Mouse (Mus musculus) neural tube, embryonic 12.5 days (tissue): Measurements from ENCODE around the gene Cerk. TPM values are rescaled to one million over a fixed set of nuclear protein-coding genes. Genes with fewer than 3 reads are reported as not detected.

ENCODE experiments used
- ATAC-seq: fragments of 200-750 bp; cut with Nextera tagmentation; 2 replicates; pipeline ENCODE4 v1.8.0; 2017; ENCODE audit warnings: low read depth, mild to moderate bottlenecking, moderate TSS enrichment, moderate library complexity; ENCODE audit not compliant: low FRiP score
- H3K27ac ChIP-seq: fragments of 300-500 bp; sonication (generic); 2 replicates; pipeline ENCODE4 v1.5.1; 2016
- H3K27me3 ChIP-seq: fragments of 300-500 bp; sonication (generic); replicated peaks from 2 replicates; pipeline ENCODE4 v1.6.1; 2016; ENCODE audit warnings: mild to moderate bottlenecking
- H3K36me3 ChIP-seq: fragments of 300-500 bp; sonication (generic); 2 replicates; pipeline ENCODE4 v1.6.1; 2016; ENCODE audit warnings: mild to moderate bottlenecking
- H3K4me1 ChIP-seq: fragments of 300-500 bp; sonication (generic); 2 replicates; pipeline ENCODE4 v1.6.1; 2016
- H3K4me2 ChIP-seq: fragments of 300-500 bp; sonication (generic); replicated peaks from 2 replicates; pipeline ENCODE4 v1.6.1; 2016; ENCODE audit warnings: mild to moderate bottlenecking
- H3K4me3 ChIP-seq: fragments of 300-500 bp; sonication (generic); 2 replicates; pipeline ENCODE4 v1.5.1; 2016
- H3K9ac ChIP-seq: fragments of 300-500 bp; sonication (generic); 2 replicates; pipeline ENCODE4 v1.6.1; 2016; ENCODE audit warnings: mild to moderate bottlenecking
- H3K9me3 ChIP-seq: fragments of 300-500 bp; sonication (generic); 2 replicates; pipeline ENCODE4 v1.6.1; 2016; ENCODE audit warnings: mild to moderate bottlenecking
- WGBS: fragments of 180-500 bp; shearing (Covaris S2); methylation state at CpG from one replicate; pipeline ENCODE4 v1.1.7; 2016; 5-methylcytosine and 5-hydroxymethylcytosine counted together
- polyA plus RNA-seq: library from polyadenylated mRNA; unstranded; fragments of >200 nt; fragmentation: Nextera tagmentation; extraction: Ambion mirVana; gene quantifications from 2 replicates; pipeline ENCODE4 v1.2.1, GENCODE M21; 2016

Cerk gene
- polyA plus RNA-seq, 1 experiment from 2014 or later: 33.4 TPM

DNA sequence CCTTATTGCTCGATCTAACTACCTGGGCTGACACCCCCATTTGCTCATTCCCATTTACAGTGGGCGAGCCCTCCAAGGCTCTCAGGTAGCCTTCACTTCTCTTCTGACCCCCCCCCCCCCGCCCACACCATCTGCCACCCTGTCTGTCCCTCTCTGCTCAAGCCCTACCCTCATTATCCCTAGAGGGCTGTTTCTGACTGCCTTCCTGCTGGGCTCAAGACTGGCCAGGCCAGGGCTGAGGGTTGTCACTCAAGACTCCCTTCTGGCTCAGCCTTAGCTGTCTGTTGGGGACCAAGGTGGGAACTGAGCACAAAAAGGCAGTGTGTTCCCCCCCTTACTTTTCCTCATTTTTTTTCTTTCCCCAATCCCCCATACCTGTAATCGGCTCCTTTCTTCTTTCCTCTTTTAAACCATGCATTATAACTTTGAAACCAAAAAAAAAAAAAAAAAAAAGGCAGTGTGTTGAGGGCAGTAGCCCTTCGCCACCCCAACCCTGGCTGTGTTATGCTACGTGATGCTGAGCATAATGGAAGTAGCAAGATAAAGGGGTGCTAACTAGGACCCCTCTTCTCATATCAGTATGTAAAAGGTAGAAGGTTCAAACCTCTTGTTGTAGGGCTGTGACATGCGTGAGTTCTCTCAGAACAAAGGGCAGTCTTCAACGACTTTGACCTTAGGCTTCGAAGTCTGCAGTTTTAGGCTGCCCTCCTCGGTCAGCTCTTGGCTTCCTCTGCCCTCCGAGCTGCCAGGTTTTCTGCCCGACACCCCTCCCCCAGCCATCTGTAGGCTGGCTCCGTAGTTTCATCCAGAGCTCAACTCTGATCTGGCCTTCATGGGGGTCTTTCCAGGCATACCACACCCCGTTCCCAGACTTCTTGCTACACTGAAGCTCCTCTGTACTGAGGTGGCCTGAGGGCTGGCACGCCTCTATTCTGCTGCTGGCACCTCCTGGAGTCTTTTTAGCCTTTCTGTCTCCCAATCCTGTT lies 68.5 kb downstream of the Cerk start:
- Histone ChIP-seq H3K27ac (no peak overlapping the region), H3K9me3 (no peaks in the 10 kb centered on the region), H3K4me2 (no peak overlapping the region), H3K9ac (no peak overlapping the region), H3K36me3 (peaks cover 35% of the 10 kb centered on the region), H3K4me1 (peaks cover 29% of the 10 kb centered on the region), H3K4me3 (no peak overlapping the region), H3K27me3 (no peaks in the 10 kb centered on the region)
- no peak for ATAC-seq
- 58% methylated on average over 15 of the region's 15 CpGs for WGBS

GRCm38 (mm10) chr15:86116421-86116820 lies 69.5 kb downstream of the Cerk start:
- WGBS: 60% methylated on average over 5 of the region's 5 CpGs
- no peak overlapping the region for H3K4me2 ChIP-seq
- H3K4me1 ChIP-seq: peaks cover 36% of the 10 kb centered on the region
- H3K9me3 ChIP-seq: no peaks in the 10 kb centered on the region
- no peaks in the 10 kb centered on the region for H3K27me3 ChIP-seq
- peaks cover 26% of the 10 kb centered on the region for H3K36me3 ChIP-seq
- H3K4me3 ChIP-seq: no peak overlapping the region
- no peak for ATAC-seq
- no peak overlapping the region for H3K27ac ChIP-seq
- no peak overlapping the region for H3K9ac ChIP-seq

DNA sequence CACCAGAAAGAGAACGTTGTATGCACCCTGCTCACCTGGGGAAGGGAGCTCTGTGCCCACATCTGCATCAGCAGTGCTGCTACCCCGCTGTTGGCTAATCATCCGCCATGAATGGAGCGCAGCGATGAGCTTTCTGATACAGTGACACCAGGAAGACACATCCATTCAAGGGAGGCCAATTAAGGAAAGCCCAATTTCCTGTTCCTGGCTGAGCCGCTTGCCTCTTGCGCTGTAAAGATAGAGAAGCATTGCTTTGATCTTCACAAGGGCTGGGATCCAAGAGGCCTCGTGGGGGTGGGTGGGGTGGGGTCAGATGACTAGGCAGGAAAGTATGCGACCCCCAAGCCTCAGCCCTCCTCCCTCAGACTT lies 72.6 kb downstream of the Cerk start:
- Histone ChIP-seq H3K27me3 (no peaks in the 10 kb centered on the region), H3K36me3 (no peaks in the 10 kb centered on the region), H3K27ac (0 out of 2 replicates have a peak overlapping the region, but pooled peaks have one; percentile 39), H3K9ac (0 out of 2 replicates have a peak overlapping the region, but pooled peaks have one; percentile 26), H3K4me1 (peaks cover 36% of the 10 kb centered on the region), H3K4me3 (no peak overlapping the region), H3K4me2 (no peak overlapping the region; the same call in 1 of the 2 replicates), H3K9me3 (no peaks in the 10 kb centered on the region)
- ATAC-seq: 0 out of 2 replicates have a peak, but pooled peaks have one; percentile 25
- WGBS: 15% methylated on average over 9 of the region's 9 CpGs

DNA sequence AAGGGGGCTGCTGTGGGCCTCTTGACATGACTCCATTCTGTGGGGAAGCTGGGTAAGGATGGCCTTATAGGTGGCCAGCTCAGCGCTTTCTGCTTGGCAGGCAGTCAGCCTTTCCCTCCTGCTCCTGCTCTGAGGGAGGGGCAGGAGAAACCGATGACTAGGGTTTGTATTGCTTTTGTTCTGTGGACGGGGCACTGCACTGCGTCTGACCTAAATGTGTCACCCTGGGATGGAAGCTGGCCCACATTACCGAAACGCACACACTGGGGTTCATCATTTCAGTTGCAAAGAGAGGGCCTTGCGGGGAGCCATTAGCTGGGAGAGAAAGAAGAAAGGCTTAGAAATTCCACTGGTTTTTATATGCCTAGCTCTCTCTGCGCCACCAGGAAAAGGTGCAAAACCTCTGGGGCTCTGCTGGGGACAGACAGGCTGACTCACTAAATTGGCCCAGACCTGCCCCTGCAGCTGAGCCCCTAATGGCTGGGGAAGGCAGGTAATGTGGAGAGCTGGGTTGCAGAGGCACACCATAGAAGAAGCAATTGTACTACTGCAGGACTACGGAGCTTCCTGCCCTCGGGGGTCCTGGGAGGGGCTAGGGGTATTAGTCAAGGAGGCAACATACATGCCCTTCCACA lies 73.1 kb downstream of the Cerk start:
- Histone ChIP-seq H3K4me2 (no peak overlapping the region; the same call in 1 of the 2 replicates), H3K4me3 (no peak overlapping the region), H3K27me3 (no peaks in the 10 kb centered on the region), H3K4me1 (peaks cover 34% of the 10 kb centered on the region), H3K9me3 (no peaks in the 10 kb centered on the region), H3K9ac (0 out of 2 replicates have a peak overlapping the region, but pooled peaks have one; percentile 26), H3K36me3 (no peaks in the 10 kb centered on the region), H3K27ac (peak overlapping the region; percentile 39)
- 0 out of 2 replicates have a peak, but pooled peaks have one; percentile 13 for ATAC-seq
- WGBS: 5% methylated on average over 10 of the region's 10 CpGs

- ATAC-seq: no peak
- Histone ChIP-seq H3K9ac (no peak overlapping the region), H3K4me2 (no peak overlapping the region), H3K27ac (no peak overlapping the region), H3K4me3 (no peak overlapping the region), H3K36me3 (no peaks in the 10 kb centered on the region), H3K9me3 (no peaks in the 10 kb centered on the region), H3K4me1 (peaks cover 23% of the 10 kb centered on the region), H3K27me3 (no peaks in the 10 kb centered on the region)
- 78% methylated on average over 10 of the region's 10 CpGs for WGBS
These were observed 75.4 kb downstream of the Cerk start for GRCm38 (mm10) chr15:86110361-86111103.

DNA sequence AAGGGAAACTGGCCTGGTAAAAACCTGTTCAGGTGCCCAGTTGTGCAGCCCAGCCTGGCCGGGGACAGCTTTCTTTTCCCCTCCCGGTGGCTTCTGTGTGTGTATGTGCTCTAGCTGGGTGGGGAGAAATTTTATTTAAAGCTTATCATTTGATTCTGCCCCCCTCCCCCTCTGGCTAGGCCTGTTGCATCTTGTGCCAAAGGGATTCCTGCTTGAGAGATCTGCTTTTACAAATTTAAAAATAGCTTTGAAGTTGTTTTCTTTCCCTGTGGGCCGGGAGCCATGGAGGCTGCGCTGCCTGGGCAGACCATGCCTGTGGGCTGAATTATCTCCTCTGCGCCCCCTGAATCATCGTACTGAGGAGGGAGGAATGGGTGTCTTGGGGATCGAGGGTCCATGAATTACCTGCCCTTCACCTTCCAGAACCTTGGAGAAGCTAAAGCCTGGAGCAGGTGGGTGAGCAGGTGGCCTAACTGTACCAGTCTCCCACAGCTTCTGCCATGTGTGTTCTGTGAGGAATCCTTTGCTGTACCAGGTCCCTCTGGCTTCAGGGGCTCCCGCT lies 76.2 kb downstream of the Cerk start:
- H3K4me3 ChIP-seq: no peak overlapping the region
- no peaks in the 10 kb centered on the region for H3K36me3 ChIP-seq
- H3K27ac ChIP-seq: no peak overlapping the region
- 86% methylated on average over 8 of the region's 8 CpGs for WGBS
- H3K9ac ChIP-seq: no peak overlapping the region
- H3K27me3 ChIP-seq: no peaks in the 10 kb centered on the region
- H3K9me3 ChIP-seq: no peaks in the 10 kb centered on the region
- ATAC-seq: no peak
- H3K4me1 ChIP-seq: peaks cover 23% of the 10 kb centered on the region
- no peak overlapping the region for H3K4me2 ChIP-seq

DNA sequence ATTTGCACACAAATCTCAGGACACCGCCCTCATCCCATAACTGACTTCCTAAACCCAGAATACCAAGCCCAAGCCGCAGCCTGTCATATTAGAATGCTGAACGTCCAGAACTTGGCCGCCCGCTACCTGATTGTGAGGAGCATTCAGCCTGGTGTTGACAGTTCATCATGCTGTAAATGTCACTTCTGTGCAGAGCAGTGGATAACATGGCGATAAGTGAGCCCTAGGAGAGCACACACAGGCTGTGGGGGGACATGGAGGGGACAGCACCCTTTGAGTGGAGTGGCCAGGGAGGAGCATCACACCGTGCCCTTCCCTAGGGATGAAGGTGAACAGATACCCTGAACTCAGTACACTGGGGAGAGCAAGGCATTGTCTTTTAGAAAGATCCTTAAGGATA lies 76.7 kb downstream of the Cerk start:
- no peak overlapping the region for H3K4me3 ChIP-seq
- H3K9me3 ChIP-seq: no peaks in the 10 kb centered on the region
- H3K9ac ChIP-seq: no peak overlapping the region
- H3K36me3 ChIP-seq: 0 out of 2 replicates have a peak, but pooled peaks cover 3% of the 10 kb centered on the region
- H3K4me2 ChIP-seq: no peak overlapping the region
- no peak for ATAC-seq
- no peaks in the 10 kb centered on the region for H3K27me3 ChIP-seq
- H3K4me1 ChIP-seq: peaks cover 23% of the 10 kb centered on the region
- whole genome bisulfite sequencing: 87% methylated on average over 7 of the region's 7 CpGs
- H3K27ac ChIP-seq: no peak overlapping the region

GRCm38 (mm10) chr15:86107831-86108471 lies 78.0 kb downstream of the Cerk start:
- H3K4me3 ChIP-seq: no peak overlapping the region
- no peak overlapping the region for H3K4me2 ChIP-seq
- no peak for ATAC-seq
- H3K27me3 ChIP-seq: no peaks in the 10 kb centered on the region
- no peaks in the 10 kb centered on the region for H3K9me3 ChIP-seq
- no peak overlapping the region for H3K27ac ChIP-seq
- H3K36me3 ChIP-seq: peaks cover 13% of the 10 kb centered on the region; the same call in 1 of the 2 replicates
- no peak overlapping the region for H3K9ac ChIP-seq
- 80% methylated on average over 11 of the region's 11 CpGs for WGBS
- peaks cover 16% of the 10 kb centered on the region for H3K4me1 ChIP-seq

DNA sequence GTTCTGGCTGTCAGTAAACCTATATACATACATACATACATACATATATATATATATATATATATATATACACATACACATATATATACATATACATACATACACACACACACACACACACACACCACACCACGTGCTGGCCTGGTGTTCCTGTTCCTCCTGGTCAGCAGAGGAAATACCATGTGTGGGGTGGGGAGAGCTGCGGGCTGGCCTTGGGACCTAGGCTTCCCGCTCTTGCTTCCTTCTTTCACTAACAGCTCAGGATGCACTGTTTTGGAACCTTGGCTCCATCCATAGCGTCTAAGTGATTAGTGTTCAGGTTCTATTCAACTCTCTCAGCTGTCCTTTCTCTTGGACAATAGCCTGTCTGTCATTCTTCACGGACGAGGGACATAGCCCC lies 80.2 kb downstream of the Cerk start:
- Histone ChIP-seq H3K4me1 (peaks cover 3% of the 10 kb centered on the region; the same call in 1 of the 2 replicates), H3K27ac (no peak overlapping the region)
- no peak for ATAC-seq

GRCm38 (mm10) chr15:86105345-86105697 lies 80.6 kb downstream of the Cerk start:
- Histone ChIP-seq H3K4me3 (no peak overlapping the region), H3K27ac (no peak overlapping the region), H3K4me1 (peaks cover 3% of the 10 kb centered on the region; the same call in 1 of the 2 replicates), H3K9ac (no peak overlapping the region), H3K9me3 (no peaks in the 10 kb centered on the region), H3K27me3 (no peaks in the 10 kb centered on the region), H3K4me2 (no peak overlapping the region), H3K36me3 (peaks cover 26% of the 10 kb centered on the region)
- WGBS: 88% methylated on average over 7 of the region's 7 CpGs
- ATAC-seq: no peak

More for the DNA sequence above, 80.2 kb downstream of the Cerk start:
- H3K36me3 ChIP-seq: peaks cover 24% of the 10 kb centered on the region
- no peak overlapping the region for H3K4me2 ChIP-seq
- no peaks in the 10 kb centered on the region for H3K9me3 ChIP-seq
- H3K9ac ChIP-seq: no peak overlapping the region
- H3K27me3 ChIP-seq: no peaks in the 10 kb centered on the region
- H3K4me3 ChIP-seq: no peak overlapping the region
- WGBS: 71% methylated on average over 6 of the region's 6 CpGs
